Mouse (Mus musculus): ENCODE measurements around the gene App. TPM values are rescaled to one million over a fixed set of nuclear protein-coding genes. Genes with fewer than 3 reads are reported as not detected.
A peak's percentile ranks its signal among the peaks of the same experiment; 100 is the strongest.

Gene App
- polyA plus RNA-seq, 1 experiment from 2014 or later: 171 TPM

DNA sequence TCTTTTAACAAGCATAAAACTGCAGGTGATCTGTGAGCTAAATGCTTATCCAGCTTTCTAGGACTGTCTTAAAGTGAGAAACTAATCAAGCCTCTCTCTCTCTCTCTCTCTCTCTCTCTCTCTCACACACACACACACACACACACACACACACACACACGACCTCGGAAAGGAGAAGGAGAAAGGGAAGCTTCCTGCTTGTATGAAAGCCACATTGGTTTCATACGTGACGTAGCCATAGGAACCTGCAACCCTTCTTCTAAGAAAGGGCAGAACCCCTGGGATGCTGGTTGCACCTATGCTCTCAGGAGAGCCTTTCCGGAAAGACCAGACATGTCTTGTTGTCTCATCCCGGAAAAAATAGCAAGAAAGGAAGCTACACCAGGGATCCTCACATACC is 108.8 kb downstream of the App start:
- Histone ChIP-seq H3K27ac (no peak overlapping the region), H3K27me3 (no peaks in the 10 kb centered on the region), H3K36me3 (replicated peaks) (peaks cover 6% of the 10 kb centered on the region), H3K4me3 (replicated peaks) (no peak overlapping the region), H3K4me1 (no peaks in the 10 kb centered on the region), H3K4me2 (no peak overlapping the region), H3K9me3 (no peaks in the 10 kb centered on the region), H3K9ac (no peak overlapping the region)
- 92% methylated on average over 5 of the region's 6 CpGs for WGBS
- no peak for ATAC-seq (ENCODE audit: low FRiP score)

DNA sequence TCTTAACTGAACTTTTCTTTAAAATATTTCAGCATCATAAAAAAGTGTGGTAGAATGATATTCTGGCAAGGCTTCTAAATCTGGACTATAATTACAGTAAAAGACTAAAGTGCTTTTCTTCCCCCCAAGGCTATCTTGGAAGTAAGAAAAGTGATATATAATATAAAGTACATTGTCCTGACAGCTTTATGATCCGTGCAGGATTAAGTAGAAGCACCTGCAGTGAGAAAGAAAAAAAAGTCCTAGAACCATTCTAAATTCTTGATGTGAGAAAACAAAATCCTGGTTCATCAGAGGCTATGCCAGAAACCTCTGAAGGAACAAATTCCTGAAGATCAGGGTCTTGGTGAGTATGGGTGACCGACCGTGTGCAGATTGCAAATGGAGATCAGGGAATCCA is 110.8 kb downstream of the App start:
- H3K4me1 ChIP-seq: peaks cover 15% of the 10 kb centered on the region
- ATAC-seq (ENCODE audit: low FRiP score): no peak
- WGBS: 92% methylated on average over 3 of the region's 3 CpGs

DNA sequence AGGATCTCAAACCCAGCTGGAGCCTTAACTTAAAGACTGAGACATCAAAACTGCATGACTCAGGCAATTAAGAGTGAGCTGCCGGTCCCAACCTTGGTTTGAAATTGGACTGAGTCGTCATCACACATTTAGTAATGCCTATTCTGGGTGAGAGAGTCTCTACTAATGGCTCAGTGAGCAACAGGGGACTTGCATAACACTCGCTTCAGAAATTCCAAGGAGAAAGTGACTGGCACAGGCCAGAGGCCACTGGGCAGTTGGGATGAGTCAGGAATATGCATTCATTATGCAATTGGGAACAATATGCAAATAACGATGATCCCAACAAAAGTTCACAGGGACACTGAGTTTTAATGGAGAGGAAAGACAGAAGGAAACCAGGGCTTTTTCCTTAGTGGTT is 111.8 kb downstream of the App start:
- Histone ChIP-seq H3K4me3 (replicated peaks) (no peak overlapping the region), H3K9me3 (no peaks in the 10 kb centered on the region), H3K36me3 (replicated peaks) (peaks cover 12% of the 10 kb centered on the region), H3K27ac (no peak overlapping the region), H3K4me1 (peaks cover 15% of the 10 kb centered on the region), H3K27me3 (no peaks in the 10 kb centered on the region), H3K4me2 (no peak overlapping the region), H3K9ac (no peak overlapping the region)
- WGBS: 85% methylated on average over 4 of the region's 4 CpGs
- no peak for ATAC-seq (ENCODE audit: low FRiP score)

More for the DNA sequence above, 110.8 kb downstream of the App start:
- Histone ChIP-seq H3K27ac (no peak overlapping the region), H3K4me3 (replicated peaks) (no peak overlapping the region), H3K27me3 (no peaks in the 10 kb centered on the region), H3K4me2 (no peak overlapping the region), H3K36me3 (replicated peaks) (peaks cover 6% of the 10 kb centered on the region), H3K9ac (no peak overlapping the region), H3K9me3 (no peaks in the 10 kb centered on the region)

GRCm38 (mm10) chr16:85058138-85058537 is 115.4 kb downstream of the App start:
- no peak overlapping the region for H3K4me3 ChIP-seq (replicated peaks)
- peaks cover 24% of the 10 kb centered on the region for H3K36me3 ChIP-seq (replicated peaks)
- peaks cover 15% of the 10 kb centered on the region for H3K4me1 ChIP-seq
- no peak overlapping the region for H3K9ac ChIP-seq
- no peak overlapping the region for H3K4me2 ChIP-seq
- WGBS: 63% methylated on average over 5 of the region's 5 CpGs
- no peaks in the 10 kb centered on the region for H3K9me3 ChIP-seq
- H3K27ac ChIP-seq: peak overlapping the region; percentile 71
- no peaks in the 10 kb centered on the region for H3K27me3 ChIP-seq
- ATAC-seq (ENCODE audit: low FRiP score): peak; percentile 54

GRCm38 (mm10) chr16:85056212-85056611 is 117.4 kb downstream of the App start:
- Histone ChIP-seq H3K36me3 (replicated peaks) (peaks cover 18% of the 10 kb centered on the region), H3K4me3 (replicated peaks) (no peak overlapping the region), H3K4me1 (peaks cover 19% of the 10 kb centered on the region), H3K9ac (no peak overlapping the region), H3K27ac (no peak overlapping the region), H3K9me3 (no peaks in the 10 kb centered on the region), H3K4me2 (no peak overlapping the region), H3K27me3 (no peaks in the 10 kb centered on the region)
- WGBS: 93% methylated on average over 10 of the region's 10 CpGs
- ATAC-seq (ENCODE audit: low FRiP score): no peak

GRCm38 (mm10) chr16:85053996-85054395 is 119.6 kb downstream of the App start:
- Histone ChIP-seq H3K9ac (no peak overlapping the region), H3K4me1 (peaks cover 18% of the 10 kb centered on the region), H3K27ac (no peak overlapping the region), H3K4me2 (no peak overlapping the region), H3K9me3 (no peaks in the 10 kb centered on the region), H3K36me3 (replicated peaks) (peaks cover 17% of the 10 kb centered on the region), H3K4me3 (replicated peaks) (no peak overlapping the region), H3K27me3 (no peaks in the 10 kb centered on the region)
- ATAC-seq (ENCODE audit: low FRiP score): no peak
- WGBS: 90% methylated on average over 7 of the region's 7 CpGs

GRCm38 (mm10) chr16:85047310-85047709 is 126.3 kb downstream of the App start:
- WGBS: 63% methylated on average over 6 of the region's 6 CpGs
- Histone ChIP-seq H3K4me2 (no peak overlapping the region), H3K4me3 (replicated peaks) (no peak overlapping the region), H3K27ac (no peak overlapping the region), H3K36me3 (replicated peaks) (peaks cover 12% of the 10 kb centered on the region), H3K9me3 (no peaks in the 10 kb centered on the region), H3K9ac (no peak overlapping the region), H3K27me3 (no peaks in the 10 kb centered on the region), H3K4me1 (0 out of 2 replicates have a peak, but pooled peaks cover 2% of the 10 kb centered on the region)
- ATAC-seq (ENCODE audit: low FRiP score): no peak

DNA sequence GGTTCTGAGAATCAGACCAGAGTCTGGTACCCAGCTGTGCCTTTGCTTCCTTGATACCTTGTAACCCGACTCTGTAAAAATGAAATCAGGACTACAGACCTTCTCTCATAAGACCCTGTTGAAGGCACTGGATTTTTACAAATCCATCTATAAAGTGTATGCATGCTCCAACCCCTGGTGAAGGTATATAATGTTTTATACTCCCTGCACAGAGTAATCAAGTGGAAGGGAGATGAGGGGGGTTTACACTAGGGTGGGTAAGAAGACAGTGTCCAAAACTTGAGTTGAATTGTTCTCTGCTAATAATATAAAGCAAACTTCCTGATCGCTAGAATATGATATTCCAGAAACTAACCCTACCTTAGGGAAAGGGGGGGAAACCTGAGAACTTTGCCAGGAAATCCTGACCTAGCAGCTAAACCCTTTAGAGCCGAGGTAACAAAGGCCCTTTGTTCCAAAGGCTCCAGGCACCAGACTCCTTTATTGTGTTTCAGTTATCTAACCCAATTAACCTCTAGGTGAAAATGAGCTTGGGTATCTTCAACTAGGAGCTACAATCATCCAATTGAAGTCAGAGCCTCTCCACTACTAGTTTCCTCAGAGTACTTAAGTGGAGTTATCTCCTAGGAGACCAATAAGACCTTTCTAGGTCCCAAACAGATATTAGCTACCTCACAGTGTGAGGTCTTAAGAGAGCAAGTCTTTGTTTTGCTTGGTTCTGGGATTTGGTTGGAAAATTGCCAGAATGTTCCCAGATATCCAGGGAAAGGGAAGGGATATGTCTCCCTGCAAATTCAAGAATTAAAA is 132.2 kb downstream of the App start:
- Histone ChIP-seq H3K4me1 (peaks cover 9% of the 10 kb centered on the region), H3K27me3 (no peaks in the 10 kb centered on the region), H3K4me2 (no peak overlapping the region), H3K27ac (peak overlapping the region; percentile 32; the same call in 1 of the 2 replicates), H3K36me3 (replicated peaks) (peaks cover 22% of the 10 kb centered on the region), H3K9me3 (no peaks in the 10 kb centered on the region), H3K4me3 (replicated peaks) (no peak overlapping the region), H3K9ac (no peak overlapping the region)
- 35% methylated on average over 3 of the region's 3 CpGs for WGBS
- ATAC-seq (ENCODE audit: low FRiP score): no peak

DNA sequence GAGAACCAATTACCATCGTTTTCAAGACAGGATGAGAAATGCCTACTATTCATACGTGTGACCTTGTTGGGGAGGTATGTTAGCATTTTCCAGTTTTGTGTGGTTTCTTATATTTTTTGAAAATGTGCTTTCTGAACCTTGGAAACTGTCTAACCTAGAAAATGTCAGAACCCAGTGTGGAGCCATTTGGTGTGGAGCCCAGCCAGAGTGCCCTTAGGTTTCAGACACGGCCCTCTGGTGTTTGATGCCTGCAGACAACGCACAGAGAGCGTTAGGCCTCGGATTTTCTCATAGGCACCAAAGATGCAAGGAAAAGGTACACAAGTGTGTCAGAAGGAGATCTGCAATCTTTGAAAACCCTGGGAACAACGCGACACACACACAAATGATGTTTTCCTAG is 134.8 kb downstream of the App start:
- no peak overlapping the region for H3K27ac ChIP-seq

DNA sequence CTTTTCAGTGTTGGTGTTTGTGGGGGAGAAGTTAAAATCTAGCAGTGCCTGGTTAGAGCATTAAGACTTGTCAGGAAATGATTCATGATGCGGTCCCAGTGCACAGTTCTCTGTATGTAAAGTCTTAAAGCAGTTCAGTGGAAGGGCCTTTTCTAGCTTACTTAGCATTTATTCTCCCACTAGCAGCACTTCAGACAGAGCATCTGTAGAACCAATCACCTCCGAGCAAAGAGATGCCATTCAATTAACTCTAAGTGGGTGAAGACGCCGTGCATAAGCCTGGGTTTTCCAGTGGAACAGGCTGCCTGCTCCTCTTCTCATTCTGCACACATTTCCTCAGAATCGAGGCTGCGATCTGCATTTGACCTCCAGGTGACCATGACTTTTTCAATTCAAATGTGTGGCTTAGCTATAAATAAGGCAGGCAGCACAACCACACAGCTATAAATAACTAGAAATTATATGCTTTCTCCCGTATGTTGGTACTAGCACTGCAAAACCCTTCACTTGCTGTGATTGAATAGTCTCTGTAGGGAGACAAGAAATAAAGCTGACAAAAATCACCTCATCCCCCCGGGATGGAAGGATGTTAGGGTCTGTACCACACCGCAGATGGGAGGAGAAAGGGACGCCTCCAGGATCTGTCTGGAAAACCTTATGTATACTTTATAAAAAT is 135.5 kb downstream of the App start:
- H3K4me3 ChIP-seq (replicated peaks): no peak overlapping the region
- ATAC-seq (ENCODE audit: low FRiP score): peak; percentile 49
- H3K27me3 ChIP-seq: no peaks in the 10 kb centered on the region
- H3K9me3 ChIP-seq: no peaks in the 10 kb centered on the region
- peaks cover 9% of the 10 kb centered on the region for H3K4me1 ChIP-seq
- H3K36me3 ChIP-seq (replicated peaks): peaks cover 17% of the 10 kb centered on the region
- no peak overlapping the region for H3K4me2 ChIP-seq
- WGBS: 80% methylated on average over 10 of the region's 10 CpGs
- H3K27ac ChIP-seq: peak overlapping the region; percentile 10; the same call in 1 of the 2 replicates
- no peak overlapping the region for H3K9ac ChIP-seq

More for the DNA sequence above, 134.8 kb downstream of the App start:
- H3K36me3 ChIP-seq (replicated peaks): peaks cover 22% of the 10 kb centered on the region
- no peaks in the 10 kb centered on the region for H3K9me3 ChIP-seq
- H3K27me3 ChIP-seq: no peaks in the 10 kb centered on the region
- no peak overlapping the region for H3K4me3 ChIP-seq (replicated peaks)
- no peak overlapping the region for H3K4me2 ChIP-seq
- WGBS: 95% methylated on average over 8 of the region's 8 CpGs
- no peak overlapping the region for H3K9ac ChIP-seq
- no peak for ATAC-seq (ENCODE audit: low FRiP score)
- H3K4me1 ChIP-seq: peaks cover 9% of the 10 kb centered on the region

GRCm38 (mm10) chr16:85035815-85036214 is 137.8 kb downstream of the App start:
- Histone ChIP-seq H3K27me3 (no peaks in the 10 kb centered on the region), H3K4me1 (no peaks in the 10 kb centered on the region), H3K27ac (no peak overlapping the region), H3K9ac (no peak overlapping the region), H3K36me3 (replicated peaks) (peaks cover 26% of the 10 kb centered on the region), H3K9me3 (no peaks in the 10 kb centered on the region), H3K4me2 (no peak overlapping the region), H3K4me3 (replicated peaks) (no peak overlapping the region)
- ATAC-seq (ENCODE audit: low FRiP score): no peak
- 86% methylated on average over 5 of the region's 5 CpGs for WGBS

DNA sequence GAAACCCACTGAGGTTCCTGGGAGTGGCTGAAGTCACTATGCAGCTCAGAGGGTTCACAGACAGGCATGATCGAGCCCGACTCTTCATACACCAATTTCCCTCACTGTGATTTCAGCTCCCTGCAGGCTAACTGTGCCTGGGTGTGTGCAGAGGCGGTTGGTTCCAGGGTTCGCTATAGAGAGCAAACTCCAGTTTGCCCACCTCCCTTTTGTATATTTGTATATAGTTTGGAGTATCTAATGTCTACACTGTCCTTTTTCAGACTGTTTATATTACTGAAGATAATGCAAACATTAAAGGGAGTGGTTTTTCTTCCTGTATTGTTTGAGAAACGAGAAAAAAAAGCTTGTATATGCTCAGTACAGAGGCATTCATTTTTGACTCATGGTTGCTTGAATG is 139.8 kb downstream of the App start:
- WGBS: 86% methylated on average over 5 of the region's 5 CpGs
- Histone ChIP-seq H3K4me1 (no peaks in the 10 kb centered on the region), H3K27ac (no peak overlapping the region), H3K4me2 (no peak overlapping the region), H3K9me3 (no peaks in the 10 kb centered on the region), H3K9ac (no peak overlapping the region), H3K36me3 (replicated peaks) (peaks cover 43% of the 10 kb centered on the region), H3K27me3 (no peaks in the 10 kb centered on the region), H3K4me3 (replicated peaks) (no peak overlapping the region)
- ATAC-seq (ENCODE audit: low FRiP score): no peak

- H3K36me3 ChIP-seq (replicated peaks): peaks cover 46% of the 10 kb centered on the region
Observed at GRCm38 (mm10) chr16:85030810-85031209, 142.8 kb downstream of the App start.

More at GRCm38 (mm10) chr16:85030810-85031209, 142.8 kb downstream of the App start:
- Histone ChIP-seq H3K27ac (no peak overlapping the region), H3K4me2 (no peak overlapping the region), H3K4me1 (no peaks in the 10 kb centered on the region), H3K9ac (no peak overlapping the region), H3K4me3 (replicated peaks) (no peak overlapping the region), H3K27me3 (no peaks in the 10 kb centered on the region), H3K9me3 (no peaks in the 10 kb centered on the region)
- 93% methylated on average over 12 of the region's 12 CpGs for WGBS
- no peak for ATAC-seq (ENCODE audit: low FRiP score)

All from forebrain, embryonic 12.5 days (tissue).